Mouse (Mus musculus): ENCODE measurements around the gene Ppt1. TPM values are rescaled to one million over a fixed set of nuclear protein-coding genes. Genes with fewer than 3 reads are reported as not detected.
A peak's percentile ranks its signal among the peaks of the same experiment; 100 is the strongest.
"Not testable (repeated sequence)": the region's sequence is repeated elsewhere in the genome, so short reads cannot be mapped to it uniquely, and the experiment has no call there.

Gene Ppt1
- 58.2 and 61.9 TPM in 2 replicates for polyA plus RNA-seq (2012; rRNA removed)

GRCm38 (mm10) chr4:122835530-122836402 lies at the start of gene Ppt1:
Ppt1 (plus strand) TSS chr4:122836242.
- peak; percentile 97 for DNase-seq (ENCODE audit: low read depth)
- TF ChIP-seq POLR2A (IDR thresholded peaks at IDR 0.05; ENCODE audit: borderline replicate concordance, extremely low read depth, insufficient read depth, insufficient read length, poor library complexity, severe bottlenecking) (peak; percentile 75; the same call in 1 of the 2 replicates), CTCF (IDR thresholded peaks at IDR 0.05; ENCODE audit: borderline replicate concordance, extremely low read depth, insufficient read depth, insufficient read length) (no peak)

GRCm38 (mm10) chr4:122789335-122790089 lies 46.5 kb upstream of the Ppt1 start:
- no peak for DNase-seq (ENCODE audit: low read depth)
- no peak for TF ChIP-seq CTCF (IDR thresholded peaks at IDR 0.05; ENCODE audit: borderline replicate concordance, extremely low read depth, insufficient read depth, insufficient read length)
- no peak for TF ChIP-seq POLR2A (IDR thresholded peaks at IDR 0.05; ENCODE audit: borderline replicate concordance, extremely low read depth, insufficient read depth, insufficient read length, poor library complexity, severe bottlenecking)

GRCm38 (mm10) chr4:122808108-122808507 lies 27.9 kb upstream of the Ppt1 start:
- DNase-seq (ENCODE audit: low read depth): peak; percentile 81
- TF ChIP-seq CTCF (IDR thresholded peaks at IDR 0.05; ENCODE audit: borderline replicate concordance, extremely low read depth, insufficient read depth, insufficient read length) (peak; percentile 89), POLR2A (IDR thresholded peaks at IDR 0.05; ENCODE audit: borderline replicate concordance, extremely low read depth, insufficient read depth, insufficient read length, poor library complexity, severe bottlenecking) (no peak)

- no peak for DNase-seq (ENCODE audit: low read depth)
- no peak for TF ChIP-seq POLR2A (IDR thresholded peaks at IDR 0.05; ENCODE audit: borderline replicate concordance, extremely low read depth, insufficient read depth, insufficient read length, poor library complexity, severe bottlenecking)
- TF ChIP-seq CTCF (IDR thresholded peaks at IDR 0.05; ENCODE audit: borderline replicate concordance, extremely low read depth, insufficient read depth, insufficient read length): no peak
These were observed 24.9 kb upstream of the Ppt1 start for GRCm38 (mm10) chr4:122811180-122811579.

GRCm38 (mm10) chr4:122811824-122812223 lies 24.2 kb upstream of the Ppt1 start:
- DNase-seq (ENCODE audit: low read depth): no peak
- TF ChIP-seq POLR2A (IDR thresholded peaks at IDR 0.05; ENCODE audit: borderline replicate concordance, extremely low read depth, insufficient read depth, insufficient read length, poor library complexity, severe bottlenecking): no peak
- no peak for TF ChIP-seq CTCF (IDR thresholded peaks at IDR 0.05; ENCODE audit: borderline replicate concordance, extremely low read depth, insufficient read depth, insufficient read length)

GRCm38 (mm10) chr4:122816202-122816601 lies 19.8 kb upstream of the Ppt1 start:
- no peak for TF ChIP-seq CTCF (IDR thresholded peaks at IDR 0.05; ENCODE audit: borderline replicate concordance, extremely low read depth, insufficient read depth, insufficient read length)
- TF ChIP-seq POLR2A (IDR thresholded peaks at IDR 0.05; ENCODE audit: borderline replicate concordance, extremely low read depth, insufficient read depth, insufficient read length, poor library complexity, severe bottlenecking): no peak

GRCm38 (mm10) chr4:122820941-122821340 lies 15.1 kb upstream of the Ppt1 start:
- not testable (repeated sequence) for DNase-seq (ENCODE audit: low read depth)

More at GRCm38 (mm10) chr4:122816202-122816601, 19.8 kb upstream of the Ppt1 start:
- no peak for DNase-seq (ENCODE audit: low read depth)

GRCm38 (mm10) chr4:122827651-122828050 lies 8.4 kb upstream of the Ppt1 start:
- no peak for DNase-seq (ENCODE audit: low read depth)
- TF ChIP-seq CTCF (IDR thresholded peaks at IDR 0.05; ENCODE audit: borderline replicate concordance, extremely low read depth, insufficient read depth, insufficient read length) (no peak), POLR2A (IDR thresholded peaks at IDR 0.05; ENCODE audit: borderline replicate concordance, extremely low read depth, insufficient read depth, insufficient read length, poor library complexity, severe bottlenecking) (no peak)

GRCm38 (mm10) chr4:122829339-122829738 lies 6.7 kb upstream of the Ppt1 start:
- TF ChIP-seq POLR2A (IDR thresholded peaks at IDR 0.05; ENCODE audit: borderline replicate concordance, extremely low read depth, insufficient read depth, insufficient read length, poor library complexity, severe bottlenecking) (no peak), CTCF (IDR thresholded peaks at IDR 0.05; ENCODE audit: borderline replicate concordance, extremely low read depth, insufficient read depth, insufficient read length) (no peak)
- DNase-seq (ENCODE audit: low read depth): no peak

GRCm38 (mm10) chr4:122831888-122832287 lies 4.2 kb upstream of the Ppt1 start:
- TF ChIP-seq POLR2A (IDR thresholded peaks at IDR 0.05; ENCODE audit: borderline replicate concordance, extremely low read depth, insufficient read depth, insufficient read length, poor library complexity, severe bottlenecking) (no peak), CTCF (IDR thresholded peaks at IDR 0.05; ENCODE audit: borderline replicate concordance, extremely low read depth, insufficient read depth, insufficient read length) (no peak)
- DNase-seq (ENCODE audit: low read depth): peak; percentile 85

- DNase-seq (ENCODE audit: low read depth): no peak
- TF ChIP-seq POLR2A (IDR thresholded peaks at IDR 0.05; ENCODE audit: borderline replicate concordance, extremely low read depth, insufficient read depth, insufficient read length, poor library complexity, severe bottlenecking) (no peak), CTCF (IDR thresholded peaks at IDR 0.05; ENCODE audit: borderline replicate concordance, extremely low read depth, insufficient read depth, insufficient read length) (no peak)
These were observed 347 bp downstream of the Ppt1 start for GRCm38 (mm10) chr4:122836403-122836775.

All from brain, embryonic 14.5 days (tissue).